Mouse (Mus musculus): Measurements from ENCODE around the gene Gale. TPM values are rescaled to one million over a fixed set of nuclear protein-coding genes. Genes with fewer than 3 reads are reported as not detected.
"Not testable (repeated sequence)": the region's sequence is repeated elsewhere in the genome, so short reads cannot be mapped to it uniquely, and the experiment has no call there.

The Gale gene
- polyA plus RNA-seq, 1 experiment, result 9.4 TPM

DNA sequence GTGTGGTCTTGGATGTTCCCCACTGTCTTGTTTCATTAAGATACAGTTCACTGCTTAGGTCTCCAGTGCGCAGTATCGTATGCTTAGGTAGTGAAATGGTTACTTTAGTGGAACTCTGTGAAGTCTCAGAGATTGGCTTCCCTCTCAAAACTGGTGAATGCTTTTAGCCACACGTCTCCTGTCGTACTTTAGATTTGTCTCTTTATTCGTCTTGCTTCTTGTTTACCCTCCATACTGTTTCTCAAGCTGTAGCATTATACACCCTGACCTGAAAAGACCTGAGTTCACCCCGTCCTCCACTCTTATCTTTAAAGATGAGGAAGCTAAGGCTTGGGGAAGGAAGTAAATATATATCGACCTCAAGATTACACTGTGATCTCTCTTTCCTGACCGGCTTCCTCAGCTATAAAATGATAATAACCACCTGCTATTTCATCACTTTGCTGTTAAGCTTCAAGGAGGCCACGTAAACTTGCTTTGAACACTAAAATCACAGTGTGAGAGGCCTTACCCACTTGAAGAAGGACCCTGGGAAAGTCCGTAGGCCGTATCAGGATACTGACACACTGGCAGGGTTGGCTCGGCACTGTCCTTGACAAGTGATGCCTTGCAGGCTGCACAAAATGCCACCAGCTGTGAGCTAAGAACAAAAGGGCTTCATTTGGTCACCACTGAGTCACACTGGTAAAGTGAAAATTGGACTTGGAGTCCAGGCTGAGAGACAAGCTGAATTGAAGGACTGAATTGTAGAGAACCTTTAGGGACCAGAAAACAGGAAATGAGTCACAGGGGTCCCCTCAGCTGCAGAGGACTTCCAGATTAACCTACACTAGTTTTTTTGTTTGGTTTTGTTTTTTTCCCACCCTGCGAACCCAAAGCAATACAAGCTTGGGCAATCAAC is 9.6 kb downstream of the Gale start:
- Histone ChIP-seq H3K4me1 (ENCODE audit: control insufficient read depth, insufficient read depth, low read length) (peaks cover 3% of the 10 kb centered on the region), H3K4me3 (ENCODE audit: low read depth, low read length) (peak overlapping the region; percentile 67), H3K36me3 (ENCODE audit: control insufficient read depth, insufficient read depth, low read length, poor library complexity, severe bottlenecking) (peaks cover 30% of the 10 kb centered on the region), H3K9me3 (replicated peaks; ENCODE audit: control insufficient read depth, insufficient read depth, low read length, poor library complexity, severe bottlenecking) (no peaks in the 10 kb centered on the region), H3K9ac (ENCODE audit: low read depth, poor library complexity, severe bottlenecking) (no peak overlapping the region), H3K27ac (ENCODE audit: insufficient read depth, low read length) (no peak overlapping the region), H3K27me3 (ENCODE audit: control insufficient read depth, insufficient read depth, low read length, poor library complexity, severe bottlenecking) (no peaks in the 10 kb centered on the region)
- TF ChIP-seq EP300 (IDR thresholded peaks at IDR 0.05; ENCODE audit: insufficient read depth, low read depth, low read length), result no peak
- TF ChIP-seq CTCF (IDR thresholded peaks at IDR 0.05; ENCODE audit: low read depth, low read length), result no peak
- TF ChIP-seq POLR2A (IDR thresholded peaks at IDR 0.05; ENCODE audit: insufficient read depth, low read length), result no peak

DNA sequence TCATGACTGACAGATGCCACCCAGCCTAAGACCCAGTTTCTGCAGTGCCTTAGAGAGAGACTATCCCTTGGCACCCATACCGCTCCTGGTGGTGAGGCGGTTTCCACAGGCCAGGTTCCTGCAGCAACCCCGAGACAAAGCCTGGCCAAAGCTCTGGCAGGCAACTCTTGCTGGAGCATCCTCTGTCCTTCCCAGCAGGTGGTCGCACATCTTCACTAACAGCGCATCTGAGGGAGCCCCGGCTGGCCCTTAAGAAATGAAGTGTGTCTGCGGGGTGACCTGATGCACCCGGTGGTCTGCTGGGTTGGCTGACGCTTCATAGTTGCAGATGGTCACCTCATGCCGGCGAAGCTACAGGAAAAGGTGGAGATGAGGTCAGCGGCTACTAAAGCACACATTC is 12.6 kb downstream of the Gale start:
- peaks cover 16% of the 10 kb centered on the region for H3K36me3 ChIP-seq (ENCODE audit: control insufficient read depth, insufficient read depth, low read length, poor library complexity, severe bottlenecking)

DNA sequence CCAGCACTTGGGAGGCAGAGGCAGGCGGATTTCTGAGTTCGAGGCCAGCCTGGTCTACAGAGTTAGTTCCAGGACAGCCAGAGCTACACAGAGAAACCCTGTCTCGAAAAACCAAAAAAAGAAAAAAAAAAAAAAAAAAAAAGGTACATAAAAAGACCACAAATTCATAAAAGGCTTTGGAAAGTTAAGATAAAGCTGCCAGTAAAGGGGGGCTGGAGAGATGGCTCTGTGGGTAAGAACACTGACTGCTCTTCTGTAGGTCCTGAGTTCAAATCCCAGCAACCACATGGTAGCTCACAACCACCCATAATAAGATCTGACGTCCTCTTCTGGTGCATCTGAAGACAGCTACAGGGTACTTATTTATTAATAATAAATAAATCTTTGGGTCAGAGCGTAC is 16.7 kb downstream of the Gale start:
- H3K9me3 ChIP-seq (replicated peaks; ENCODE audit: control insufficient read depth, insufficient read depth, low read length, poor library complexity, severe bottlenecking); H3K9ac ChIP-seq (ENCODE audit: low read depth, poor library complexity, severe bottlenecking); H3K27ac ChIP-seq (ENCODE audit: insufficient read depth, low read length); H3K4me1 ChIP-seq (ENCODE audit: control insufficient read depth, insufficient read depth, low read length); H3K4me3 ChIP-seq (ENCODE audit: low read depth, low read length); H3K27me3 ChIP-seq (ENCODE audit: control insufficient read depth, insufficient read depth, low read length, poor library complexity, severe bottlenecking): not testable (repeated sequence)
- peaks cover 21% of the 10 kb centered on the region for H3K36me3 ChIP-seq (ENCODE audit: control insufficient read depth, insufficient read depth, low read length, poor library complexity, severe bottlenecking)

More for the DNA sequence above, 12.6 kb downstream of the Gale start:
- H3K9me3 ChIP-seq (replicated peaks; ENCODE audit: control insufficient read depth, insufficient read depth, low read length, poor library complexity, severe bottlenecking), result no peaks in the 10 kb centered on the region
- H3K4me3 ChIP-seq (ENCODE audit: low read depth, low read length), result no peak overlapping the region
- no peaks in the 10 kb centered on the region for H3K27me3 ChIP-seq (ENCODE audit: control insufficient read depth, insufficient read depth, low read length, poor library complexity, severe bottlenecking)
- no peak overlapping the region for H3K9ac ChIP-seq (ENCODE audit: low read depth, poor library complexity, severe bottlenecking)
- H3K4me1 ChIP-seq (ENCODE audit: control insufficient read depth, insufficient read depth, low read length), result peaks cover 3% of the 10 kb centered on the region
- TF ChIP-seq EP300 (IDR thresholded peaks at IDR 0.05; ENCODE audit: insufficient read depth, low read depth, low read length) (no peak), POLR2A (IDR thresholded peaks at IDR 0.05; ENCODE audit: insufficient read depth, low read length) (no peak), CTCF (IDR thresholded peaks at IDR 0.05; ENCODE audit: low read depth, low read length) (no peak)
- no peak overlapping the region for H3K27ac ChIP-seq (ENCODE audit: insufficient read depth, low read length)

DNA sequence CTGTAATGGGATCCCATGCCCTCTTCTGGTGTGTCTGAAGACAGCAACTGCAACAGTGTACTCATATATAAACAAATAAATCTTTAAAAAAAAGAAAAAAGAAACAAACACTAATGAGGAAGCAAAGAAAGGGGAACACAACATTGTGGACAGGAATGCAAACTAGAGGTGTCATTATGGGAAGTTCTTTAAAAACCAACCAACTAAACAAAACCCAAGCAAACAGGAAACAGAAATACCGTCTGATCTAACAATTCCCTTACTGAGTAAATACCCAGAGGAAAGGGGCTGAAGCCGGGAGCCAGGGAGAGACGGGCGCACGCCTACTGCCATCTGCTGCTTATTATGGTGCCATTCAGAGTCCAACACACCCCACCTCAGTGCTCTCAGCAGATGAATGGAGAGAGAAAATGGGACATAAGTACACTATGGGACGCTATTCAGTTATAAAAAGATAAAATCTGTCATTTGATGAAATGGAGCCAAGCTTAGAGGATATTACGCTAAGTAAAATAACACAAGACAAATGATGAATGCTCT is 18.1 kb downstream of the Gale start:
- Histone ChIP-seq H3K9ac (ENCODE audit: low read depth, poor library complexity, severe bottlenecking) (no peak overlapping the region), H3K36me3 (ENCODE audit: control insufficient read depth, insufficient read depth, low read length, poor library complexity, severe bottlenecking) (peaks cover 11% of the 10 kb centered on the region), H3K4me1 (ENCODE audit: control insufficient read depth, insufficient read depth, low read length) (peaks cover 3% of the 10 kb centered on the region)

DNA sequence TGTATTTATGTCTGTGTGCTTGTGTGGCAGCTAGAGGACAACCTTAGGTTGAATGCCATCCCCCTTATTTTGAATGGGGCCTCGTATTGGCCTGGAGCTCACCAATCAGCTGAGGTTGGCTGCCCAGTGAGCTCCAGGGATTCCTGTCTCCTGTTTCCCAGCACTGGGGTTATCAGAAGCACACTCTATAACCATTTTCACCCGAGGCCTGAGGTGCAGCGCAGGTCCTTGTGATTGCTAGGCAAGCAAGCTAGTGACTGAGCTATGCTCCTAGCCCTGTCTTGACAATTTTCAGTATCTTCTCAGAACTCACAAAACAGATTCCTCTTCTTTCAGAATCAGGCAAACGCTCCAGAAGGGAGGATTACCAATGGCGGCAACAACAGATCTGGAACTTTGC is 21.0 kb downstream of the Gale start:
- Histone ChIP-seq H3K36me3 (ENCODE audit: control insufficient read depth, insufficient read depth, low read length, poor library complexity, severe bottlenecking) (peaks cover 5% of the 10 kb centered on the region), H3K4me1 (ENCODE audit: control insufficient read depth, insufficient read depth, low read length) (peaks cover 3% of the 10 kb centered on the region)

More for the DNA sequence above, 18.1 kb downstream of the Gale start:
- H3K27me3 ChIP-seq (ENCODE audit: control insufficient read depth, insufficient read depth, low read length, poor library complexity, severe bottlenecking), result no peaks in the 10 kb centered on the region
- TF ChIP-seq CTCF (IDR thresholded peaks at IDR 0.05; ENCODE audit: low read depth, low read length) (no peak), EP300 (IDR thresholded peaks at IDR 0.05; ENCODE audit: insufficient read depth, low read depth, low read length) (no peak), POLR2A (IDR thresholded peaks at IDR 0.05; ENCODE audit: insufficient read depth, low read length) (no peak)
- no peak overlapping the region for H3K27ac ChIP-seq (ENCODE audit: insufficient read depth, low read length)
- H3K4me3 ChIP-seq (ENCODE audit: low read depth, low read length), result no peak overlapping the region
- no peaks in the 10 kb centered on the region for H3K9me3 ChIP-seq (replicated peaks; ENCODE audit: control insufficient read depth, insufficient read depth, low read length, poor library complexity, severe bottlenecking)

DNA sequence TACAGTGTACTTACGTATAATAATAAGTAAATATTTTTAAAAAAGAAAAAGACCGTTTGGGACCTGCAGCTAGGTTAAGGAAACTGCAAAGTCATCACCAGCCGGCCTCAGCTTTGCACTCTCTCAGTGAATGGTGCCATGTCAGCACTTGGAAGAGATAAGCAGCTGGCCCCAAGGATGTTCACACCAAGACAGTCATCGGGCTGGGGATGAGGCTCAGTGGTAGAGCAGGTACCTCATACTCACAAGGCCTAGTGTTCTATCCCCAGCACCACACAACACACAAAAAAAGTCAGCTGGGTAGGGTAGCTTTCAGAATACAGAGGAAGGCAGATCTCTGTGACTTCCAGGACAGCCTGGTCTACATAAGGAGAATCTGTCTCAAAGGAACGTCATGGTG is 21.7 kb downstream of the Gale start:
- Histone ChIP-seq H3K4me1 (ENCODE audit: control insufficient read depth, insufficient read depth, low read length) (peaks cover 3% of the 10 kb centered on the region), H3K9me3 (replicated peaks; ENCODE audit: control insufficient read depth, insufficient read depth, low read length, poor library complexity, severe bottlenecking) (no peaks in the 10 kb centered on the region), H3K27me3 (ENCODE audit: control insufficient read depth, insufficient read depth, low read length, poor library complexity, severe bottlenecking) (no peaks in the 10 kb centered on the region), H3K4me3 (ENCODE audit: low read depth, low read length) (no peak overlapping the region), H3K27ac (ENCODE audit: insufficient read depth, low read length) (no peak overlapping the region), H3K9ac (ENCODE audit: low read depth, poor library complexity, severe bottlenecking) (no peak overlapping the region), H3K36me3 (ENCODE audit: control insufficient read depth, insufficient read depth, low read length, poor library complexity, severe bottlenecking) (peaks cover 5% of the 10 kb centered on the region)
- TF ChIP-seq POLR2A (IDR thresholded peaks at IDR 0.05; ENCODE audit: insufficient read depth, low read length), result no peak
- TF ChIP-seq EP300 (IDR thresholded peaks at IDR 0.05; ENCODE audit: insufficient read depth, low read depth, low read length), result no peak
- TF ChIP-seq CTCF (IDR thresholded peaks at IDR 0.05; ENCODE audit: low read depth, low read length), result no peak

More for the DNA sequence above, 21.0 kb downstream of the Gale start:
- Histone ChIP-seq H3K9me3 (replicated peaks; ENCODE audit: control insufficient read depth, insufficient read depth, low read length, poor library complexity, severe bottlenecking) (no peaks in the 10 kb centered on the region), H3K27ac (ENCODE audit: insufficient read depth, low read length) (no peak overlapping the region), H3K27me3 (ENCODE audit: control insufficient read depth, insufficient read depth, low read length, poor library complexity, severe bottlenecking) (no peaks in the 10 kb centered on the region), H3K9ac (ENCODE audit: low read depth, poor library complexity, severe bottlenecking) (no peak overlapping the region), H3K4me3 (ENCODE audit: low read depth, low read length) (no peak overlapping the region)
- no peak for TF ChIP-seq POLR2A (IDR thresholded peaks at IDR 0.05; ENCODE audit: insufficient read depth, low read length)
- TF ChIP-seq EP300 (IDR thresholded peaks at IDR 0.05; ENCODE audit: insufficient read depth, low read depth, low read length), result no peak
- TF ChIP-seq CTCF (IDR thresholded peaks at IDR 0.05; ENCODE audit: low read depth, low read length), result no peak

Measured in ES-Bruce4 (cell line).